Mouse (Mus musculus) MN1 (cell line): ENCODE data around the gene Ifna1.
"Not testable (repeated sequence)": the region's sequence is repeated elsewhere in the genome, so short reads cannot be mapped to it uniquely, and the experiment has no call there.

Experiments
- DNase-seq: peaks from one replicate; pipeline ENCODE4 v3.0.0-alpha.2; 2016; ENCODE audit warnings: low spot score

The Ifna1 gene

DNA sequence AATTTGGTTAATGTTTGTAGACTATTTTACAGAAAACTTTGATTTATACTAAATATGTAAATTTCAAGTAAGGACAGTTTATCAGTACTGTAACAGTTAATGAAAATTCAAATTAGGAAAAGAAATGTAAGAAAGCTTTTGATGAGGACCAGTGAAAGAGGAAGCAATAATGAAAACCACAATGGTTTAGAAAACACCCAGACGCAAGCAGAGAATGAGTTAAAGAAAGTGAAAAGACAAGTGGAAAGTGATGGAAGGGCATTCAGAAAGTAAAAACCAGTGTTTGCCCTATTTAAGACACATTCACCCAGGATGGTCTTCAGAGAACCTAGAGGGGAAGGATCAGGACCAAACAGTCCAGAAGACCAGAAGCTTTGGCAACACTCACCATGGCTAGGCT lies at the start of gene Ifna1:
Gene Ifna1, plus strand, starts transcription at position 390 of the 400 bp plus-strand sequence.
- DNase-seq, result no peak

DNA sequence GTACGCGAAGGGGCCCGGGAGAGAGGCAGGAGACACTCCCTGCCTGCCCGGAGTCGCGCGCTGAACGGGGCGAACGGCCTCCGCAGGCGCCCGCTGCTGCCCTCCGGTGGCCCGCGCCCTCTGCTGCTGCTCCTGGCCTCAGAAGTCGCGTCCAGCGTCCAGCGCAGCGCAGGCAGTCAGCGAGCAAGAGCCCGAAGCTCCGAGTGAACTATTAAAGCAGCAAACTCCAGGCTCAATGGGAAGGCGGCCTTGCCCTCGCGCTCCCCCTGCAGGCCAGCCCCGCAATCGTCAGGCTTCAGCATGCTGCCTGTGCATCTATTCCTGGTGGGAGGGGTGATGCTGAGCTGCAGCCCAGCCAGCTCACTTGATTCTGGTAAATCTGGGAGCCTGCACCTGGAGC lies 46.9 kb upstream of the Ifna1 start, which contains the start of gene Gm13287:
Gene Gm13287, plus strand, starts transcription at position 301 of the 400 bp plus-strand sequence.
- not testable (repeated sequence) for DNase-seq

DNA sequence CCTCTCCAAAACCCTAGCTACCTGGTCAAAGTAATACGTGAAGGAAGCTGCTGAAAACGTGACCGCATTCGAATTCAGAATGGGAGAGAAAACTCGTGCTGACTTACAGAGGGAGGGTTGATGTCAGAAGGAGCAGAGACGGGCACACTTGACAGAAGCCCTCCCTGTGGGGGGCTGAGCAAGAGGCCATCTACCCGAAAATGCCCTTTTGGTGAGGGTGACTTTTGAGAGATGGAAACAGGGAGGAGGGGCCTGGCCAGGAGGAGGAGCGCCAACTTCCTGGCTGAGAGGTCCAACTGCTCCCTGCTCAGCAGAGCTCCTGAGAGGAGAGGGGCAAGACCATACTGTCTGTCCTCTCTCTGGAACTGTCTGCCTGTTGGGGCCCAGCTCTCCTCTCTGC lies 44.7 kb upstream of the Ifna1 start, which contains the start of gene Gm13288:
Gene Gm13288, plus strand, starts transcription at position 301 of the 400 bp plus-strand sequence.
- DNase-seq, result not testable (repeated sequence)

DNA sequence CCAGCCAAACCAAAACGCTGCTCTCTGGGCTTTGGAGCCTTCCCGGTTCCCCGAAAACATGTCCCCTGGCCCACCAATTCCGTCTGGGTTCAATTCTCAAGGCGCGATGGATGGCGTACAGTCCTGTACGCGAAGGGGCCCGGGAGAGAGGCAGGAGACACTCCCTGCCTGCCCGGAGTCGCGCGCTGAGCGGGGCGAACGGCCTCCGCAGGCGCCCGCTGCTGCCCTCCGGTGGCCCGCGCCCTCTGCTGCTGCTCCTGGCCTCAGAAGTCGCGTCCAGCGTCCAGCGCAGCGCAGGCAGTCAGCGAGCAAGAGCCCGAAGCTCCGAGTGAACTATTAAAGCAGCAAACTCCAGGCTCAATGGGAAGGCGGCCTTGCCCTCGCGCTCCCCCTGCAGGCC lies 44.1 kb upstream of the Ifna1 start:
- DNase-seq, result not testable (repeated sequence)

DNA sequence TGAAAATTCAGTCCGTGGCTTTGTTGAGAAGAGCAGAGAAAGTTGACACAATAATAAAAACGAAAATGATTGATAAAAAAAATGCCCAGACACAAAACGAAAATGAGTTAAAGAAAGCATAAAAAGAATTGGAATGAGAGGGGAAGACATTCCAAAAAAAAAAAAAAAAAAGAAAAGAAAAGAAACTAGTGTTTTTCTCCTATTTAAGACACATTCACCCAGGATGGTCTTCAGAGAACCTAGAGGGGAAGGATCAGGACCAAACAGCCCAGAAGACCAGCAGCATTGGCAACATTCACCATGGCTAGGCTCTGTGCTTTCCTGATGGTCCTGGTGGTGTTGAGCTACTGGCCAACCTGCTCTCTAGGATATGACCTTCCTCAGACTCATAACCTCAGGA lies 34.0 kb upstream of the Ifna1 start, which contains the start of gene Ifna7:
Gene Ifna7, plus strand, starts transcription at position 301 of the 400 bp plus-strand sequence.
- DNase-seq, result no peak

DNA sequence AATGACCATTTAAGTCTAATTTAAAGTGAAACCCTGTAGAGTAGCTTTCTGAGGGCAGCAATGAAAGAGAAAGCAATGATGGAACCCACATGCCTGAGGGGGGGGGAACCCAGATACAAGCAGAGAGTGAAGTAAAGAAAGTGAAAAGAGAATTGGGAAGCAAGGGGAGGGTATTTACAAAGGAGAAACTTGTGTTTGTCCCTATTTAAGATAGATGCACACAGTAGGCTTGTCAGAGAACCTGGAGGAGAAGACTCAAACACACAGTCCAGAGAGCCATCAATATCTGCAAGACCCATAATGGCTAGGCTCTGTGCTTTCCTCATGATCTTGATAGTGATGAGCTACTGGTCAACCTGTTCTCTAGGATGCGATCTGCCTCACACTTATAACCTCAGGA lies 30.2 kb upstream of the Ifna1 start, which contains the start of gene Ifna11:
Gene Ifna11, plus strand, starts transcription at position 301 of the 400 bp plus-strand sequence.
- DNase-seq, result no peak

DNA sequence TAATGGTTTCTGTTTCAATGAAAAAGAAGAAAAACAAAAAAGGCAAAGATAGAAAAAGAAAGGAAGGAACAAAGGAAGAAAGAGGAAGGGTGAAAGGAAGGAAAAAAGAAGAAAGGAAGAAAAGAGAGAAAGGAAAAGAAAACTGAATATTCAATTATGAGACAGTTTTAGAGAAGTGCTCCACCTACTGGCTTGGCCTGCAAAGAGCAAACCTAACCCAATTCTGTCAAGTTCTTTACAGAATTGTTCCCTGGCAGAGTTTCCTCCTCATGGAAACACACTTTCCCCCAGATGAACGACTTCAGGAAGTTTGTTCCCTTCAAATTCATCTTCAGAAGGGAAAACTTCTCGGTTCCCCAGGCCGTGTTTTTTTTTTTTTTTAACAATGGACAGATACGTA lies 26.9 kb upstream of the Ifna1 start:
- peak; percentile 10 for DNase-seq

DNA sequence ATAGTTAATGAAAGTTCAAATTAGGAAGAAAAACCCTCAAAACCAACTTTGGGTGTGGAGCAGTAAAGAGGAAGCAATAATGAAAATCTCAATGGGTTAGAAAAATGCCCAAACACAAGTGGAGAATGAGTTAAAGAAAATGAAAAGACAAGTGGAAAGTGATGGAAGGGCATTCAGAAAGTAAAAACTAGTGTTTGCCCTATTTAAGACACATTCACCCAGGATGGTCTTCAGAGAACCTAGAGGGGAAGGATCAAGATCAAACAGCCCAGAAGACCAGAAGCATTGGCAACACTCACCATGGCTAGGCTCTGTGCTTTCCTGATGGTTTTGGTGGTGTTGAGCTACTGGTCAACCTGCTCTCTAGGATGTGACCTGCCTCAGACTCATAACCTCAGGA lies 22.8 kb upstream of the Ifna1 start, which contains the start of gene Ifna6:
Gene Ifna6, plus strand, starts transcription at position 301 of the 400 bp plus-strand sequence.
- DNase-seq, result not testable (repeated sequence)

DNA sequence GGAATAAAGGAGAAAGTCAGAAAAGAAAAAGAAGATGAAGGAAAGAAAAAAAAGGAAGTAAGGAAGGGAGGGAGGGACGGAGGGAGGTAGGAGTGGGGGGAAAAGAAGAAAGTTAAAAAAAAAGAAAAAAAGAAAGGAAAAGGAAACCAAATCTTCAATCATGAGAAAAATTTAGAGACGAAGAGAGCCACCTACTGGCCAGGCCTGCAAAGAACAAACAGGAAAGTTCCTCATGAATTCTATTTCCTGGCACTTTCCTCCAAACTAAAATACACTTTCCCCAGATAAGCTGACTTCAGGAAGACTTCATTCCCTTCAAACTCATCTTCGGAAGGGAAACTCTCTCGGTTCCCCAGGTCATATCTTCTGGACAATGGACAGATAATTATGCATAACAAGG lies 19.4 kb upstream of the Ifna1 start:
- no peak for DNase-seq

DNA sequence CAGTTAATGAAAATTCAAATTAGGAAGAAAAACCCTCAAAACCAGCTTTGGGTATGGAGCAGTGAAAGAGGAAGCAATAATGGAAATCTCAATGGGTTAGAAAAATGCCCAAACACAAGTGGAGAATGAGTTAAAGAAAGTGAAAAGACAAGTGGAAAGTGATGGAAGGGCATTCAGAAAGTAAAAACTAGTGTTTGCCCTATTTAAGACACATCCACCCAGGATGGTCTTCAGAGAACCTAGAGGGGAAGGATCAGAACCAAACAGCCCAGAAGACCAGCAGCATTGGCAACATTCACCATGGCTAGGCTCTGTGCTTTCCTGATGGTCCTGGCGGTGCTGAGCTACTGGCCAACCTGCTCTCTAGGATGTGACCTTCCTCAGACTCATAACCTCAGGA lies 14.7 kb upstream of the Ifna1 start, which contains the start of gene Ifna5:
Gene Ifna5, plus strand, starts transcription at position 301 of the 400 bp plus-strand sequence.
- not testable (repeated sequence) for DNase-seq

DNA sequence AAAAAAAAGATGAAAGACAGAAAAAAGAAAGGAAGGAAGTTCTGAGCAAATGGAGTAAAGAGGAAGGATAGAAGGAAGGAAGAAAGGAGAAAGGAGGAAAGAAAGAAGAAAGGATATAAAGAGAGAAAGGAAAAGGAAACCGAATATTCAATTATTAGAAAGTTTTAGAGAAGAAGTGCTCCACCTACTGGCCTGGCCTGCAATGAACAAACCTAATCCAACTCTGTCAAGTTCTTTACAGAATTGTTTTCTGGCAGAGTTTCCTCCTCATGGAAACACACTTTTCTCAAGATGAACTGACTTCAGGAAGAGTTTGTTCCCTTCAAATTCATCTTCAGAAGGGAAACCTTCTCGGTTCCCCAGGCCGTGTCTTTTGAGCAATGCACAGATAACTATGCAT lies 11.1 kb upstream of the Ifna1 start:
- no peak for DNase-seq

DNA sequence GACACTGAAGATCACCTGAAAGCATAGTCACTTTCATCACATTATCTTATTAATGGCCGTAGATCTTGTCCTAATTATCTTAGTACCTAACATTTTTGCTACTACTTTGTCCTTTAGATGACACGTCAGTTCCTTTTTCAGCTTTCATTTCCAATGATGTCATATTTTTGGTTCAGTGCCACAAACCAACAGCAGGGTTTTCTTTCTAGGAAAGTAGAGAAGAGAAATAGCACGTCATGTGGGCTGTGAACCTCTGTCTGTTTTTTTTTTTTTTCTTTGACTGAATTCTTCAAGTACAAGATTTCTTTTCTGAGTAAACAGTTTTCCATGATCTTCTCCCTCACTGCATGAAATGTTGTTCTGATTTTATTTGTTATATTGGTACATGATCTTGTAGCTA lies 9.8 kb upstream of the Ifna1 start:
- DNase-seq, result no peak

DNA sequence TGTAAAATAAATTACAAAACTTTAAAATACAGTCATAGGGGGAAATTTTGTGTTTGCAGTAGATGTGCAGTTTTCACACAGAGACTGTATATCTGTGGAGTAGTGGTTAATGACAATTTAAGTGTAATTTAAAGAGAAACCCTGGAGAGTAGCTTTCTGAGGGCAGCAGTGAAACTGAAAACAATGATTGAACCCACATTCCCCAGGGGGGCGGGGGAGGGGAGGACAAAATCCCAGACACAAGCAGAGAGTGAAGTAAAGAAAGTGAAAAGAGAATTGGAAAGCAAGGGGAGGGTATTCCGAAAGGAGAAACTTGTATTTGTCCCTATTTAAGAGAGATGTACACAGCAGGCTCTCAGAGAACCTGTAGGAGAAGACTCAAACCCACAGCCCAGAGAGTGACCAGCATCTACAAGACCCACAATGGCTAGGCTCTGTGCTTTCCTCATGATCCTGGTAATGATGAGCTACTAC lies 8.4 kb upstream of the Ifna1 start, which contains the start of gene Ifna4:
Gene Ifna4, plus strand, starts transcription at position 424 of the 474 bp plus-strand sequence.
- no peak for DNase-seq

DNA sequence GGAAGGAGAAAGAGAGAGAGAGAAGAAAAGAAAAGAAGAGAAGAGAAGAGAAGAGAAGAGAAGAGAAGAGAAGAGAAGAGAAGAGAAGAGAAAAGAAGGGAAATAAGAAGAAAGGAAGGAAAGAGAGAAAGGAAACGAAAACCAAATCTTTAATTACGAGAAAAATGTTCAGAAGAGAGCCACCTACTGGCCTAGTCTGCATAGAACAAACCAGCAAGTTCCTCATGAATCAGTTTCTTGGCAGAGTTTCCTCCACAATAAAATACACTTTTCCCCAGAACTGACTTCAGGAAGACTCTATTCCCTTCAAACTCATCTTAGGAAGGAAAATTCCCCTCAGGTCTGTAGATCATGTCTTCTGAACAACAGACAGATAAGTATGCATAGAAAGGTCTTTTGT lies 4.6 kb upstream of the Ifna1 start:
- DNase-seq, result no peak

DNA sequence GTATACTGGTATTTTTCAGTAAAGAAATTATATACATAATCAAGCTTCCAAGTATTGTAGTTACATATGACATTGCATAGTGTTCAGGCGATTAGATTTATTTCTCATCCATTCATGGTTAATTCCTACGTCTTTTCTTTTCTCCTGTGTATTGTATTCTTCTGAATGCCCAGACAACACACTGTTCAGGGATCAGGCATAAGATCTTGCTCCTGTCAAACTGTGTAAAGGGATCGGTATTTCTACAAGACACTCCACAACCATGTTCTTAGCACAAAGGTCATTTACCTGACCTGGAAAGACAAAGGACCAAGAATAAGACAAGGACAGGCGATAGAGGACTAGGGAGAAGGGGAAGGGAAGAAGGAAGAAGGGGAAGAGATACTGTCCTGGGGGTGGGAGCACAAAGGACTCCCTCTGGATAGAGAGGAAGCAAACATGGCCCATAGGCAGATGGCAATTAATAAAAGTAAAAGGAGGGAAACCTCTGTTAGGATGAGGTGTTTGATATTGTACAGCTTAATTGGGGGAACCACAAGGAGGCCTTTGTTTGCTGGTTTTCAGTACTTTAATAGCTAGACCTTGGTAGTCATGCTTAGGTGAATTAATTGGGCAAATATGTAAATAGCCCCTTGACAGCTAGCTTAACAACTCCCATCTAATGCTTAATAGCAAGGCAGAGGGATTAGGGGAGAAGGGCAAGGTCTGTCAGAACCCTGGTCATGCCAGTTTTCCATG lies 1.3 kb downstream of the Ifna1 start:
- no peak for DNase-seq

DNA sequence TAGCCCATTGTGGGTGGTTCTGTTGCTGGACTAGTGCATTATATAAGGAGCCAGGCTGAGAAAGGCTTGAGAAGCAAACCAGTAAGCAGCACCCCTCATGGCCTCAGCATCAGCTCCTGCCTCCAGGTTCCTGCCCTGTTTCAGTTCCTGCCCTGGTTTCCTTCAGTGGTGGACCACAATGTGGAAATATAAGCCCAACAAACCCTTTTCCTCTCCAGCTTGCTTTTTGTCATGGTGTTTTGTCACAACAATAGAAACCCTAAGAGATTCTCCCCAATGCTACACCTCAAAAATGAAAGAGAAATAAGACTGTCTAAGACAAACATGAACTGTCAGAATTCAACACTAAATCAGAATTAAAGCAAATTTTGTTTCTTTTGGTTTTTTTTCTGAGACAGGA lies 9.3 kb downstream of the Ifna1 start:
- DNase-seq, result no peak

DNA sequence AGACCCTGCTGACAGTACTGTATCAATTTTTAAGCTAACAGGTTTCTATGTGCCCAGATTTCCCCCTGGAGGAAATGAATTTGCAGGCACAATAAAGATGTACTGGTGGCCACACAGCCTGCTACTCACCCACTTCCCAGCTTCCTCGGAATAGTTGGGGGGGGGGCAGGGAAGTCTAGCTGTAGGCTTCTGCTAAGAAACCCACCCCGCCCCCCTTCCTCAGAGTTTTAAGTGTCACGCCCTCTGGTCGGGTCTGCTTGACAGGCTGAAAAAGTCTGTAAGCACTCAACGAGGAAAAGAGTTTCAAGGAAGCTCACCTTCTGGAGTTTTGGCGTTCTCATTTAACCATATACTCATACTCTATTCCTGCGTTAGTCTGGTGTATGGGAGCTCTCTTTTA lies 13.4 kb downstream of the Ifna1 start:
- no peak for DNase-seq

DNA sequence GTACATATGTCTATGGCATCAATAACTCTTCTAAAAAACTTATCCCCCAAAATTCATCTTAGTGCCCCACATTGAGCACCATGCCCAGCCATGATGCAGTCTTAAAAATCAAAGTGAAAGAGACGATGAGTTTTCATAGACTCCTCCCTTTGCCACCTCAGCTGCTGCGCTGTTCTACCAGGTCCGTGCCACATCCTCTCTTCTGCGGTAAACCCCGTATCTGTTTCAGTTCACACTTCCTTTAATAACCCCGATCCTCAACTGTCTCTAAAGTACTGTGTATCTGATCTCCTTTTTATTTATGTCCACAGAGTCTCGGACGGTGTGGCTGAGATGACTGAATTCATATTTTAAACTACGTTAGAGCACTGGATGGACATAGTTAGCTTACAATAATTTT lies 14.7 kb downstream of the Ifna1 start:
- DNase-seq, result no peak

DNA sequence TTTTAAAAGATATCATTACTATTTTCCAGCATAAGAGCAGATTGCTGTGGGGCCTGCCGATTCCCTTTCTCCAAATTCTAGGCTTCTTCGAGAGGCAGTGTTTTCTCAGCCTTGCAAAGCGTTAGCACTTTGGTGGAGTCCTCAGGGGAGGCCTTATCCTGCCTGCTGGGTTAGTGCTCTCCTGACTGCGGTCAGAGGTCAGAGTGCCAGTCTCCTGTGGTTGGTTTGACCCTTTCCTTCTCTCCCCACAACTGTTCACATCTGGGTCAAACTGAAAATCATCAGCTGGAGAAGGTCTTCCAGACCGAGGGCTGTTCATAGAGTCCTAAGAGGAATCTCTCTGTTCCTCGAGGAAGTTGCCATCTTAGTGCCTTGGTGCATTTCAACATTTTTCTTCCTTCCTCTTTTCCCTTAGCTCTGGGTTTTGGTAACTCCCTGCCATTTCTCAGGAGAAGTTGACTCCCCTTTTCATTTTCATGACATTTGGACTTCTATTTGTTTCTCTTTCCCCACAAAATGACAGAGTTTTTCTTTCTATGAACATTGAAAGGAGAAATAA lies 15.2 kb downstream of the Ifna1 start:
- DNase-seq, result no peak

DNA sequence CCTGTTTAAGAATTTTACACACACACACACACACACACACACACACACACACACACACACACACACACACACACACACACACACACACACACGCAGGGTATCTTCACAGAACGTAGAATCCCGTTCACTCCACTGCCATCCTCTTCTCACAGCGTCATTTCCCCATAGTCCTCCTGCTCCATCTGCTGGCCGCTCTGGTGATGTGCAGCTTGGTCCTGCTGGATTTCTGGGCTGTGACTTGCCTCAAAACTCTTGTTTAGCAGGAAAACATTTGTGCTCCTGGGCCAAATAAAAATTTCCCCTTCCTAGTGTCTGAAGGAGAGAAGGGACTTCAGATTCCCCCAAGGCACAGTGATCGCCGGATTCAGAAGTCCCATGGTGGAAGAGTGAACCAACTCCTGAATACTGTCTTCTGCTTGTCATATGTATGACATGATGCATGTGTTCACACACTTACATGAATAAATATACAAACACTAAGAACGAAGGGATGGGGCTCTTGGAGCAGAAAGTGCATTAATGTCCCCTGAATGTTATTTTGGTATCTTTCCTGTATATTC lies 17.6 kb downstream of the Ifna1 start:
- DNase-seq, result peak; percentile 62

DNA sequence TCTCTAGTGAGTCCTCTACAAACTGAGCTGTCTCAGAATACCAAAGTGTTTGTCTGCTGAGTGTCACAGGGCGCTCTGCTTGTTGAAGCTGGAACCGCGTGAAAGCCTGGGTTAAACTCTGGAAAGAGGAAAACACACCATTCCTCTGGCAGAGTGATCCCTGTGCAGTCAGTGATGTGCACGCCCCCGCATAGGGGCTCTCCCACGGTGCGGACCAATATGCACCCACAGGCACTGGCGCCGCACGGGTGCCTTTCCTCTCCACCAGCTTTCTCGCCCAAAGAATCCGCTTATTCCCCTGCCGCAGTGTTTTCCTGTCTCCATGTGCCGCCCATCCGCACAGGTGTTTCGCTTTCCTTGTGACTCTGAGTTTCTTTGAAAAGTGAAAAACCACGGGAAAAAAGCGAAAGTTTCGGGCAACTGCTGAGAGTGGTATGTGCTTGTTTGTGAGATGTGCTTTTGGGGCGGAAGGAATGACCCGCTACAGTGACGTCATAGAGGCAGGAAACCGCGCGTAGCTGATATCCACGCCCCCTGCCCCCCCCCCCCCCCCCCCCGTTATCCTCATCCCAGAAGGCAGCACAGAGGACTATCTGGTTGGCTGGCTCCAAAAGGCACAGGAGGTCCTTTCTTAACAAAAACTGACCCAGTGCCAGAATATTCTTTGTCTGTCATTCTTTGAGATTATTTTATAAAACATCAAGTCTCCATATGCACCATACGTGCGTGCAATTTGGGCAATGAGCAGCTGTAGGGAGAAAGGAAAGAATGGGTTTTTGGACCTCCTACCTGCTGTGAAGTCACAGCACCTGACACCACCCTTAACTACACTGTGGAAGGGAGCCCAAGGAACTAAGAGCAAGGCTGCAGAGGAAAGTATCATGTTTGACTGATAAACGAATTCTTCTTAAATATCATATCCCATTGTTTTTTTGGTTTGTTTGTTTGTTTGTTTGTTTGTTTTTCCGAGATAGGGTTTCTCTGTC lies 18.3 kb downstream of the Ifna1 start:
- peak; percentile 45 for DNase-seq
